Mouse (Mus musculus) brain, embryonic 14.5 days (tissue): Measurements from ENCODE around the gene Cps1. TPM values are rescaled to one million over a fixed set of nuclear protein-coding genes. Genes with fewer than 3 reads are reported as not detected.
A peak's percentile ranks its signal among the peaks of the same experiment; 100 is the strongest.

ENCODE experiments used
- DNase-seq: peaks from one replicate; pipeline ENCODE4 v3.0.0-alpha.2; 2011; ENCODE audit warnings: low read depth
- CTCF ChIP-seq: fragments of 200-500 bp; IDR thresholded peaks from 2 replicates; pipeline ENCODE4 v1.5.1; 2012; ENCODE audit warnings: inconsistent platforms, mild to moderate bottlenecking, moderate library complexity, borderline replicate concordance; ENCODE audit not compliant: insufficient read depth, insufficient read length; ENCODE audit errors: extremely low read depth
- POLR2A ChIP-seq: fragments of 200-500 bp; IDR thresholded peaks from 2 replicates; pipeline ENCODE4 v1.6.1; 2012; ENCODE audit warnings: mild to moderate bottlenecking, inconsistent platforms, borderline replicate concordance; ENCODE audit not compliant: poor library complexity, insufficient read depth, insufficient read length, severe bottlenecking; ENCODE audit errors: extremely low read depth
- polyA plus RNA-seq: library from polyadenylated mRNA; depleted of rRNA; stranded (reverse); fragments of >200 nt; gene quantifications from 2 replicates; pipeline ENCODE4 v1.2.3, GENCODE M21; 2012; rRNA removed

The Cps1 gene
- 0.21 and 0.26 TPM in 2 replicates for polyA plus RNA-seq

GRCm38 (mm10) chr1:67122797-67123196, at the start of gene Cps1:
Gene Cps1 (plus strand): TSS chr1:67123026.
- no peak for DNase-seq
- TF ChIP-seq CTCF (no peak), POLR2A (no peak)

GRCm38 (mm10) chr1:67077739-67078138, 45.1 kb upstream of the Cps1 start:
- TF ChIP-seq CTCF (no peak), POLR2A (no peak)
- DNase-seq = no peak

GRCm38 (mm10) chr1:67078666-67079065, 44.2 kb upstream of the Cps1 start:
- no peak for DNase-seq
- TF ChIP-seq POLR2A = no peak
- TF ChIP-seq CTCF = no peak

GRCm38 (mm10) chr1:67079146-67079545, 43.7 kb upstream of the Cps1 start:
- no peak for DNase-seq
- no peak for TF ChIP-seq POLR2A
- TF ChIP-seq CTCF = no peak

DNA sequence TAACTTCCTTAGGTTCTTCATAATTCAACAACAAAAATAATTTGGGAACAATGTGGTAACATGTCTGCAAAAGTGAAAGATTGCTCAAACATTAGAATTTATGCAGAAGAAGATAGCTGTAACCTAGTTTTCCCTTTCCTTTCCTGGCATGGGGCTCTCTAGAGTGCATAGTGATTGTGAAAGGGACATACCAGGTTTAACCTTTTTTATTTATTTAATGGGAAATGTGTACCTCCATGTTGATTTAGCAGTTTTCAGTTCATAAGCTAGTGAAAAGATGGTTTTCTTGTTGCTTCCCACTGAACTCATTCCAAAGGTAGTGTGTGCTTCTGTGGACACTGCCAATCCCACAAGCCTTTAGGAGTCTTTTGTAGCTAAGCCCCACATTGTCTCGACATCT, 30.4 kb upstream of the Cps1 start:
- no peak for TF ChIP-seq CTCF
- TF ChIP-seq POLR2A = no peak
- DNase-seq = no peak

- no peak for DNase-seq
- no peak for TF ChIP-seq CTCF
These were observed 23.6 kb upstream of the Cps1 start for GRCm38 (mm10) chr1:67099215-67099614.

- peak; percentile 37 for DNase-seq
- no peak for TF ChIP-seq POLR2A
- no peak for TF ChIP-seq CTCF
These were observed 19.2 kb upstream of the Cps1 start for GRCm38 (mm10) chr1:67103476-67104248.

DNA sequence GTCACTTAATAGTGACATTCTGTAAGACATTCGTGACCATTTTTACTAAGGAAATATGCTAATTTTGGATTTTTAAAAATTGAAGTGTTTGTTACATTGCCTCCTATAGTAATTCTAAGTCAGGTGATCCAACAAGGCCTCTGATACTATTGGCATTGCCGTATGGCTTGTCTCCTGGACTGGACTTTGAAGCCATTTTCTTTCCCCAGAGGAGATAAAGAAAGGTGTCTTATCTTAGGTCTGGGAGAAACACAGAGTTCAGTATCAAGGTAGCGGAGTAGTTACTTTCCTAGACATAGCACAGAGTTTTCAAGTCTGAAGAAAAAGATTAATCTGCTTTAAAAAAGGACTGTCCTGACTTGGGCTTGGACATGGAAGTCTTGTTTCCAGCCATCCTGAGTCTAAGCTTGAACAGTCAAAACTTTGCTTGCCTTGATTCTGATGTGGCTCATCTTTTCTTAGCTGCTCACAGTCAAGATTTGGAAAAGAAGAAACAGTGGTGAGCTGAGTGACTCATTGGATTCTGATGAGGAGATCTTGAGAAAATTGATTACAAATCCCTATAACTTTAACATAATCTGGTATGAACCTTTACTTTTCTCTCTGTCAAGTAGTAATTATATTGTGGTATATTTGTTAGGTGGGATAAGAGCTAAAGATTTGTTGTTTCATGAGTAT, 11.1 kb upstream of the Cps1 start:
- TF ChIP-seq CTCF (no peak), POLR2A (no peak)
- DNase-seq = no peak

DNA sequence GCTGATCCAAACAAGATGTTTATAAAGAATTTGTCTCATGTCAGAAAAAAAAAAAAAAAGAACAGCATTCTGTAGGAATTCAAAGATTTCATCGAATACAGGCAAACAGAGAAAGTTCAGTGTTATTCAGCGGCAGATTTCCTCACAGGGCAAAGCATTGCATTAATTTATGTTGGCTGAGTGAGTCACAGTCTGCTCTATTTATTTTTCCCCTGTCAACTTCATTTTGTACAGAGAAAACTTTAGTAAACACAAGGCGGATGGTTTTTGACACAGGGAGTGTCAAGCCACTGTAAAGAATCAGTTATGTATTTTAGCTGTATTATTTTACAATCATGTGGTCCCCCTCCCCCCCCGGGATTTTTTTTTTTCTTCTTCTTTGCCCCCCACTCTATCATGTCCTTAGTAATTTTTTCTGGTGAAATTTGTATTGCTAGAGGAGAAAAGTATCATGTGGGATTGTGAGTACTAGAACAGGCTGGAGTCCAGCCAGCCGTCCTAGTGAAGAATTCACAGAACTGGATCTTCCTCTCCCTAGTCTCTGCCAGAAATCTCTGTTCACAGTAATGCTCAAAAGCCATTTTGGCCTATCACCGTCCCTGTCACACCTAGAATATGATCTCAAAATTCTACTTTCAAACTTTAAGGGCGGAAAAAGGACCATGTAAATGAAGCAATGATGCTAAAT, 9.3 kb upstream of the Cps1 start:
- TF ChIP-seq CTCF = no peak
- DNase-seq = no peak

DNA sequence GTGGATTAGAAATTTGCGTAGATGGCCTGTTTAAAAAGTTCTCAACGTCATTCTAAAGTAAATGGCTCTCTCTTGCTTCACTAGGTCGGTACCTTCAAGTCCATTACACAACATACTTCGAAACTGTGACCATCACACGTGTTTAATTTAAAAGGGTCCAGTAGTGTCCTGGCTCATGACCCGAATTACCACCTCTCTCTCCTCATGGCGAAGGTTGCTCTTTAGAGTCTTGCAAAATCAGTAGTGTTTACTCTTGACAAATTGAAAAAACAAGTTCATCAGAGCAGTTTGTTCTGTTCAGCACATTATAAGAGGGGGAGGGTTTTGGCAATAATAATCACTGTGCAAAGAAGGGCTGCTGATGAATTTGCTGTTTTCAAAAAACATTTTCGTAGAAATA, 6.3 kb upstream of the Cps1 start:
- no peak for DNase-seq
- TF ChIP-seq POLR2A = no peak
- TF ChIP-seq CTCF = no peak

GRCm38 (mm10) chr1:67117778-67118177, 5.0 kb upstream of the Cps1 start:
- no peak for DNase-seq
- TF ChIP-seq CTCF (no peak), POLR2A (no peak)

DNA sequence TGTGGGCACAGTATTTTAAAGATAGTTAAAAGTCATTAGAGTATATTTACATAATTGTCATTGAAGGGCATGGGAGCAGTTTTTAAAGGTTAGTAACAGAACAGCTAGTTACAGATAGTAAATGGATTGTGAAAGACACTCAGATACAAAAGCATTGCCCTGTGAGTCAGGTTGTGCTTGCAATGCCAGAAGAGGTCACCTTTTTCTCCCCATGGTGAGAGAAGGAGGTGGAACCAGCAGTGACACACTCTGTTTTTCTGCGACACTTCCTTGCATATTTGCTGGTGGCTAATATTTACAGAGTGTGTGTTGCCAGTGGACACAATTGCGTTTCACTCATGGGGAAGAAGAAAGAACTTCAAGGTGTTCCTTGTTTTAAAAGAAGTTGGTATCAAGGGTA, 2.6 kb downstream of the Cps1 start:
- DNase-seq = no peak
- TF ChIP-seq POLR2A (no peak), CTCF (no peak)

GRCm38 (mm10) chr1:67143939-67144338, 21.1 kb downstream of the Cps1 start:
- 0 out of 2 replicates have a peak, but pooled peaks have one; percentile 5 for TF ChIP-seq CTCF
- TF ChIP-seq POLR2A = no peak
- DNase-seq = peak; percentile 73
